Mouse (Mus musculus) 416B (cell line): ENCODE results near the gene Coil.

ENCODE experiments used
- DNase-seq: peaks from one replicate; pipeline ENCODE4 v3.0.0; 2011; ENCODE audit warnings: low read depth

Gene Coil

DNA sequence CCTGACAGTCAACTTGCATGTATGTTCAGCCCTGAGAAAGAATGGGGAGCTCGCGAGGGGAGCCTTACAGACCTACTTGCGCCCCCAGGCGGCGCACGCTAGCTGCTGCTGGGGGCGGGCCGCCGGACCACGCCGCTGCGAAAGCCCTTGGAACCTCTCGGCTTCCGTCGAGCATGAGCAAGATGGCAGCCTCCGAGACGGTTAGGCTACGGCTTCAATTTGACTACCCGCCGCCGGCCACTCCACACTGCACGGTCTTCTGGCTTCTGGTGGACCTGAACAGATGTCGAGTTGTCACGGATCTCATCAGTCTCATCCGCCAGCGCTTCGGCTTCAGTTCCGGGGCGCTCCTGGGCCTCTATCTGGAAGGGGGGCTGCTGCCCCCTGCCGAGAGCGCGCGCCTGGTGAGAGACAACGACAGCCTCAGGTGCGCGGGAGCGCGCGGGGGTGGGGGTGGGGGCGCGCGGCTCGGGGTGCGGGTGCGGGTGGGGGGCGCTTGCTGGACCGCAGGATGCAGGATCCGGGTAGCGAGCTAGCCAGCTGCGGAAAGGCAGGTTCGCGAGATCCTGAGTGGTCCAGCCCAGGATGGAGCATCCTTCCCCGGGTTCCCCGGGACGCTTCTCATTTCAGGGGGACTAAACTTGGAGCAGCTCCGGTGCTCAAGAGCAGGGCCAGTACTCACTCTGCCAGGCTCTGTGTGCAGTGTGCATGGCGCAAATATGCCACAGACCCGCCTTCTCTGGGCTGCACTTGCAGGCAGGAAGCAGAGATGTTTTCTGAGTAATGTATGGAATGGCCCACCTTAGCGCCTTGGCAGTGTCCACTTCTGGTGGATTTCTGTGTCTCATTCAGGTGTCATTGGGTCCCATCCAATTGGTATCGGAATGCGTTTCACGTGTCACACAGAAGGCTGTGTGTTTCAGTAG lies 4.0 kb downstream of the Coil start:
- DNase-seq: peak; percentile 94

DNA sequence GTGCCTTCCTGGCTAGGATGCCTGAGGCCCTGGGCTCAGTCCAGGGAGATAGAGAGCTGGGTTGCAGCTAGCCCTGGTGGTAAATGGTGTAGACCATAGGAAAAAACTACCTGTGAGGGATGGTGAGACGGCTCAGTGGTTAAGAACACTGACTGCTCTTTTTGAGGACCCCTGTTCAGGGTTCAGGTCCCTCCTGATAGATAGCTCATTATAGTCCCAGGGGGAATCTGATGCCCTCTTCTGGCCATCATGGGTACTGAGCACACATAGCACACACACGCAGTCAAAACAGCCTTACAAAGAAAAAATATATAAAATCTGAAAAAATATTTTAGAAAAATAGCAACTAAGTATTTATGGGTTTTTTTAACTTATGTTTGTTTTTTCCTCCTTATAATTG lies 6.3 kb downstream of the Coil start:
- no peak for DNase-seq

DNA sequence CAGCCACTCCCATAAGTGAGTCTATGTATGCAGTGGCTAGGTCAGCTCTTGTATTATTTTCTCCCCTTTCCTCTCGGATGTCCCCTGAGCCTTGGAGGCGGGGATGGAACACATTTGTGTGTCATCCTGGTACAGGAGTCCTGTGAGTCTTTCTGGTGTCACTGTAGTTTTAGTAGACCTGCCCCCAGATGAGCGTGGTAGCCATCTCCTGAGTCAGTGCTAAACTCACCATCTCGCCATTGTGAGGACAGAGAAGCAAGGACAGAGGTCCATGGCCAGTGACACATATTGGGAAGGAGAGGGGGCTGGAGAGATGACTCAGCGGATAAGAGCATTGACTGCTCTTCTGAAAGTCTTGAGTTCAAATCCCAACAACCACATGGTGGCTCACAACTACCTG lies 7.1 kb downstream of the Coil start:
- DNase-seq: no peak

DNA sequence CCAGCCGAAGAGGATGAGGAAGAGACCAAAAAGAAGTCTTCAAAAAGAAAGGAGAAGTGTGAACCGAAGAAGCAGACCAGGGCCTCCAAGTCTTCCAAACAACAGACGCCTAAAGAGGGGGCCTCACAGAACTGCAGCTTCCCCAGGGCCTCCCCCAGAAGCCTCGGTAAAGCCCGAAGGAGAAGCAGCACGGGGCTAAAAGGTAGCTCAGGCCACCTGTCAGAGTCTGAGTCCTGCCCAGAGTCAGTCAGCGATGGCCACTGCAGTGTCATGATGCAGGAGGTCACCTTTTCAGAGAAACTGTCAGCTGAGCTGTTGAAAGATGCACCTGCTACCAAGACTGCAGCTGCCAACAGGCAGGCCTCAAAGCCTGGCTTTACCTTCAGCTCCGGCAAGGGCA lies 11.3 kb downstream of the Coil start:
- DNase-seq: no peak

DNA sequence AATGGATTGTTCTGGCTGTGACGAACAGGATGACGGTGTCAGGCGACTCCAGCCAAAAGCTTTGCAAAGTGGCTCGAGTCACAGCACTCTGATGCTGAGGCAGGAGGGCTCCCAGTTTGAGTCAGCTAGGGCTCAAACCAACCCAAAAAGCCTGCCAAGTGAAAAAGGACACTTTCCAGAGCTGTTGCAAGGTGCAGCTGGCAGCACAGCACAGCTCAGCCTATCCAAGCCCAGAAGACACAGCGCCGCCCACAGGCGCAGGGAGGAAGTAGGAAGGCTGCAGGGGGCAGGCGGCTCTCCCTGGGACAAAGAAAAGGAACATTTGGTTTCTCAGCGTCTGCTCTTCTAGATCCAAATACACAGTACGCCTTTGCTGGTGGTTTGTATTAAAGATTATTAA lies 16.6 kb downstream of the Coil start:
- DNase-seq: no peak

DNA sequence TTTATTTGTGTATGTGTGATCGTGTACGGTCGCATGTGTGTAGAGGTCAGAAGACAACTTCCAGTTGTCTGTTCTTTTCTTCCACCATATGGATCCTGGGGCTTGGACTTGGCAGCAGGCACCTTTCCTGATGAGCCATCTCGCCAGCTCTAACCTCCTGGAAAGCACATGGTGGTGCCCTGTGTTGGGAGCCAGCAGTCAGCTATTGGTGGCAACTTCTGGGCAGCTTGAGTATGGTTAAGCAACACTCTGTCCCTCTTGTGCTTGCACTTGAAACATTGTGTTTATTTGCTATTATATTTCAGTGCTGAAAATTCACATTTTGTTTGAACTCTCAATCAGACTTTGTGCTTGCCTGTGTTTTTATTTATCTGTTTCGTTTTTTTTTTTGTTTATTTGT lies 18.9 kb downstream of the Coil start:
- DNase-seq: no peak

DNA sequence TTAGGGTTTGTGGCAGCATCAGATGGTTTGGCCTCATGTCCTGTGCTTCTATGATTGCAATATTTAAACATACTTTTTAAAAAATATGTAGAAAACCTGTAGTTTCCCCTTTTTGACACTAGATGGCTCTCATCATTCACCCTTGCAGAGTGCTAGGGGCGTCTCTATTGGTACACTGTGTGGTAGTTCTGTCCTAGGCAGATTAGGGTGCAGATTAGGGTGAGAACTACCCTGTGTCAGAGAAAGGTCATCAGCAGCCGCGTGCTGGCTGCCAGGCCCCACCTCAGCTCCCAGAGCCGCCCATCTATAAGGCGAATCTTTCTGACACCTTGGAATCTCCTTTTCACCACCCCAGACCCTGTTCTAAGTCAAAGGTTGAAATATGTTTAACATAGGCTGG lies 19.5 kb downstream of the Coil start:
- DNase-seq: peak; percentile 71

DNA sequence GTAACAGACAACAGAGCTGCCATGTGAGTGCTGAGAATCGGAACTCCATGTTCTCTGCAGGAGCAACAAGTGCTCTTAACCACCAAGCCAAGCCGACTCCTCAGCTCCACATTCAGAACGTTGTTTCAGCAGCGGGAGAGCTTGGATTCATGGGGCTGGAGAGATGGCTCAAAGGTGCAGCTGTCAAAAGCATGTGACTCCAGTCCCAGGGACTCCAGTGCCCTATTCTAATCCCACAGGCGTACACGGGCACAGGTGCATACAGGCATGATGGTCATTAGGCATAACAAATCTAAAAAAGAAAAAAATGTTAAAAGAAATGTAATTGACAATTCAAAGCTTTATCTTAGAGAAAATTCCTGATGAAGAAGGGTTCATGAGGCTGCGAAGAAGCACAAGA lies 23.1 kb downstream of the Coil start:
- no peak for DNase-seq

DNA sequence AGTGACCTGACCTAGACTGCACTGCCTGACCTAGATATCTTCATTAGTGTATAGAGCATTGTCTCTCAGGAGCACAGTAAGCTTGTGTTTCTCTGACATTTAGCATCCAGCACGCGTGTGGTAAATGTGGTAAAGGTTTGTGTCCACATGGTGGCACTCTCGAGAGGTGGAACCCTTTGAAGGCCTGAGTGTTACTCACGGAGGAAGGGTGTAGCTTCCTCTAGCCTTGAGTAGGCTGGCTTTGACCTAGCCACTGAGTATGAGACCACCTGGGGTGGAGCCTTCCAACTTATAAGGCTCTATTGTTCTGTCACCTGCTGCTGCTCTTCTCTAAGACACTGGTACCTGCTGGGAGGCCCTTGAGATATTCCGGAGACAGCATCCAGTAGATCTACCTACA lies 23.6 kb downstream of the Coil start:
- DNase-seq: peak; percentile 90

DNA sequence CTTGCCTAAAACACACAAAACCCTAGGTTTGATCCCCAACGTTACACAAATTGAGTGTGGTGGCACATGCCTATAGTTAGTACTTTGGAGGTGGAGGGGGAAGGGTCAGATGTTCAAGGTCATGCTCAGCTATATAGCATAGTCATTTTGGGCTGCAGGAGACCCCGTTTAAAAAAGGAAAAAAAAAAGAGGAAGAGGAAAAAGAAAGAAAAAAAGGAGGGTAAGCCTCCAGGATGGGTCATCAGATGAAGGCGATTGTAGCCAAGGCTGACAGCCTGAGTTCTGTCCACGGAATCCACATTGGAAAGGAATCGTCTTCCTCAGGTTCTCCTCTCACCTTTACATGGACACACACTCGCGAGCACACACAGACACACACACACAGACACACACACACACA lies 24.4 kb downstream of the Coil start:
- DNase-seq: peak; percentile 30

DNA sequence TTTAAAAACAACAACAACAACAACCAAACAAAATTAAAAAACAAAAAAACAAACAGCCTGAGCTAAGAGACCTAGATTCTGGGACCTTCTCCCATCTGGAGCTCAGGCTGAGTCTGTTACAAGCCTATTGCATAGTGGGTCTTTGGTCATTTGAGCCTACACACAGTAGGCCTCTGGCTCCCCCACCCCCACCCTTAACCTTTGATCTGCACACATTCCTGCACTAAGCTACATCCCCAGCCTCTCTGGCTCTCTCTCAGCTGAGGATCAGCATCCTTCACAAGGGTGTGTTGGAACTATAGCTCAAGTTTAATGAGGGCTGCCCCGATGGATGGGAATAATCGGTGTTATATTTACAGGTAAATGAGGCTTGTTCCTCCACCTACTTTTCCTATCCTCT lies 25.6 kb downstream of the Coil start:
- DNase-seq: no peak

DNA sequence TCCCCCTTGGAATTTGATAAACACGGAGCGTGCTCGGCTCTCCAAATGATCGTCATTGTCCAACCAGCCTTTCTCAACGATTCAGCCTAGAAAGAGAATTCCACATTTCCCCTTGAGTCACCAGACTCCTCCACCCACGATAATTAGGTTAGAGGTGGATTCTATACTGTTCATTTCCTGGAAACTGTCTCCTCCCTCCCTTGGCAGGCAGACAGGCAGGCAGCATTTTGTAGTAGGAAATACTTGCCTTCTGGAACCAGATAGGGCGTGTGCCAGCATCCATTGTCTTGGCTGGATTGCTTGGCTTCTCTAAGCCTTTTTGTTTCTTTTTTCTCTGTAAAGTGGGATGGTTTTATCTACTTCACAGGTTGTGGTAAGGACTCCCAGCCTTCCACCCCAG lies 26.4 kb downstream of the Coil start:
- no peak for DNase-seq

DNA sequence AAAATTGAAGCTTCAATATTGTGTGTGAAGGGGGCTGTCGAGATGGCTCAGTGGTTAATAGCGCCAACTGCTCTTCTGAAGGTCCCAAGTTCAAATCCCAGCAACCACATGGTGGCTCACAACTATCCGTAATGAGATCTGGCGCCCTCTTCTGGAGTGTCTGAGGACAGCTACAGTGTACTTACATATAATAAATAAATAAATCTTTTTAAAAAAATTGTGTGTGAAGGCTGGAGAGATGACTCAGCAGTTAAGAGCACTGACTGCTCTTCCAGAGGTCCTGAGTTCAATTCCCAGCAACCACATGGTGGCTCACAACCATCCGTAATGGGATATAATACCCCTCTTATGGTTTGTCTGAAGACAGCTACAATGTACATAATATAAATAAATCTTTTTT lies 27.3 kb downstream of the Coil start:
- peak; percentile 57 for DNase-seq

DNA sequence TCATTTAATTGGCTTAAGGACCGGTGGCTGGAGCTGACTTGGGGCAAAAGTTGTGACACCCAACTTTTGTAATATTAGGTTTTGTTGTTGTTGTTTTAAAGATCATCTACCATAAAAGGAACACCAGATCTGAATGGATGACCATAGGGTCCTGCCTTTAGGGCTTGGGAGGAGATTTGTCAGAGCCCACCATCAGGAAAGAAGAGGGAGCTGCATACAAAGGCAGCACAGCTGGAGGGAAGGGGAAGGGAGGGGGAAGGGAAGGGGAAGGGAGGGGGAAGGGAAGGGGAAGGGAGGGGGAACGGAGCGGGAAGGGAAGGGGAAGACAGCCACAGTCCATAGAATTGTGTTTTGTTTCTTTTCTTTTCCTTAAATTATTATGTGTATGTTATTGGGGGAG lies 28.4 kb downstream of the Coil start:
- DNase-seq: no peak

DNA sequence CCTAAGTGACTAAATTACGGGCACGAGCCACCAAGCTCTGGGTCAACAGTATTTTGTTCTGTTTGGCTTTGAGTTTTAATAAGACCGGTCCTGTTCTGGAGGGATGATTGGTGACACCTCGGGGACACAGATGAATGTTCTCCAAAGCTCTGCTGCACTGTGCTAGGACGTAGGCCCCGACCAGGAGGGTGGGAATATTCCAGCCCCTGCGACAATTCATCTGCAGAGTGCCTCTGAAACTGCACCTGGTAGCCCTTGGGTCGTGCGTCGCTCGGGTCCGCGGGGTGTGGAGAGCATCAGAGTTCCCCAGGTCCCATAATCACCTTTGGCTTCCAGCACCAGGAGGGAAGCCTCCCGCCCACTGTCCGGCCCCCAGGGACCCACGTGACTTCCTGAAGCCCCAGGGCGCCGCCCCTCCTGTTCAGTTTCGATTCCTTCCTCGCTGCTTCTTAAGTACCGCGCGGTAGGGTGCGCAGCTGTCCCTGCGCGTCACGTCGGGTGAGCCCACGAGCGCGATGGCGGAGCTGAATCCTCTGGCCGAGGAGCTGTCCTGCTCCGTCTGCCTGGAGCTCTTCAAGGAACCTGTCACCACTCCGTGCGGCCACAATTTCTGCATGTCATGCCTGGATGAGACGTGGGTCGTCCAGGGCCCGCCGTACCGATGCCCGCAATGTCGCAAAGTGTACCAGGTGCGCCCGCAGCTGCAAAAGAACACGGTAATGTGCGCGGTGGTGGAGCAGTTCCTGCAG lies 29.1 kb downstream of the Coil start, which contains the start of gene Trim25:
TSS of gene Trim25 (plus strand) at position 403 of the 749 bp plus-strand sequence.
- DNase-seq: peak; percentile 97

DNA sequence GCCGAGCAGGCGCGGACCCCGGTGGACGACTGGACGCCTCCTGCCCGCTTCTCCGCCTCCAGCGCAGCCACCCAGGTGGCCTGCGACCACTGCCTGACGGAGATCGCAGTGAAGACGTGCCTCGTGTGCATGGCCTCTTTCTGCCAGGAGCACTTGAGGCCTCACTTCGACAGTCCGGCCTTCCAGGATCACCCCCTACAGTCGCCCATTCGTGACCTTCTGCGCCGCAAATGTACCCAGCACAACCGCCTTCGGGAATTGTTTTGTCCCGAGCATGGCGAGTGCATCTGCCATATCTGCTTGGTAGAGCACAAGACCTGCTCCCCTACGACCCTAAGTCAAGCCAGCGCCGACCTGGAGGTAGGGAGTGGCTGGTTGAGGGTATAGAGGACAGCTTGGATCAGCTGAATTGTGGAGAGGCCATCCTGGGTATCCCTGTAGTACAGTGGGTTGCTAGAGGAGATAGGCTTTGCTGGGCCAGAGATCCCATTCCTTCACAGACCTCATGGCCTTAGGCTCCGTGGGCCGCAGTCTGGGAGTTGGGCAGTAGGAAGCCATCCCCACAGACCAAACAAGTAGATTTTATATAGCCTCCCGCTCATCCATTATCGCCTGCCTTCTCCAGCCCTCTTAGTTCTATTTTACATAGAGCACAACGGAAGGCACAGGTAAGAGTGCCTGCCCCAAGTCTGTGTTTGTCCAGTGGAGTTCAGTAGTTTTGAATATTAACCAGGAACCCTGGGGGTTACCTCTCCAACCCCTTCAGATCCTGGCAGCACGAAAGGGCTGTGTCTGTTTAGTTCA lies 29.9 kb downstream of the Coil start:
- DNase-seq: no peak

DNA sequence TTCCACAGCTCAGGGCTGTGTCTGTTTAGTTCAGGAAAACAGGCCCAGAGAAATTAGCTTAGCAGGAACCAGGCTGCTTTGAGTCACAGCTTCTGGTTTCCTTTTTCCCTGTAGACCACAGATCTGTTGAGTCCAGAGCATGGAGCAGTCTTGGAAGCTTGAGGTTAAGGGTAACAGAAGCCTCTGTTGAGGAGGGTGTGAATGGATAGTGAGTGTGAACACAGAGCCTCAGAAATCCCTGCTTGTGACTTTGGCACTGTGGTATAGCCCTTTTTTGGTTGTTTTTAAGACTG lies 30.4 kb downstream of the Coil start:
- peak; percentile 77 for DNase-seq

DNA sequence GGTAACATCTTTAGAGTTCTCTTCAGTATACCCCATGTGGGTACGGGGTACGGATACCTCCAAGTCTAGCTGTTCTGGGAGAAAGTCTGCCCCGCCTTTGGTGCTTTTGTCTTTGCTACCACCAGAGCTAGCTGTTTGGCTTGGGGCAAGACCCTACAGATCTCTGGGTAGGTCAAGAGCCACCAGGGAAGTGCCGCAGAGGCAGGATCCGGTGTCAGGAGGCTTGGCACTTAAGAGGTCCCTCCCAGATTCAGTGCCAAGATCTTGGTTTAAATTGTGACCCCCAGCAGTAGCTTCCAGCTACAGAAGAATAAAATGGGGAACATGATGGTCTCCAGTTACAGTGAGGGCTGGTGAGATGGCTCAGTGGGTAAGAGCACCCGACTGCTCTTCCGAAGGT lies 31.5 kb downstream of the Coil start:
- DNase-seq: no peak

DNA sequence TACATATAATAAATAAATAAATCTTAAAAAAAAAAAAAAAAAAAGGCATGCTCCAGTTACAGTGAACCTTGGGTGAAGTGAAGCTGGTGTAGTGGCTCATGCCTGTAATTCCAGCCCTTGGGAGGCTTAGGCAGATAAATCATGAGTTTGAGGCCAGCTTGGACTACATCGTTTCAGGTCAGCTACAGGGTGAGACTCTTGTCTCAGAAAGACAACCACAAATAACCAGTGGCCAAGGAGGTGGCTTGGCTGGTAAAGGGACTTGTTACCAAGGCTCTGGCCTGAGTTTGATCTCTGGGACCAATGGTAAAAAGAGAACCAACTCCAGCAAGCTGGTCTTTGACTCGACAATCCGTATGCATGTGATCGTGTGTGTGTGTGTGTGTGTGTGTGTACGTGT lies 32.0 kb downstream of the Coil start:
- no peak for DNase-seq

DNA sequence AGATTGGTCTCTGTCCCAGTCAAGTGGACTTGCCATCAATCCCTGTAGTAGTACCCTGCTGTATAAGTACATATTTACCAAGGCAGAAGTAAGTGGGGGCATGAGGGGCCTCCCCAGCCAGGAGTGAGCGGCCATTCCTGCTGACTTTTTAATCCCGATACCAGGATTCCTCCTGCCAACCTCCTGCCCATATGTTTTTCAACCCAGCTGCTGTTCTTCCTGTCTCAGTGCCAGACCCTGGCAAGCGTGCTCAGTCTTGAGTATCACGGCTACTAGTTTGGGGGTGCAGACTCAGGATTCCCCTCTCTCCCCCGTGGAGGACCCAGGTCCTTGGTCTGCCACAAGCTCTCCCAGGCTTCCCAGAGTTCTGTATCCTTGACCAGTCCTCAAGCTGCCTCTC lies 32.6 kb downstream of the Coil start:
- no peak for DNase-seq

DNA sequence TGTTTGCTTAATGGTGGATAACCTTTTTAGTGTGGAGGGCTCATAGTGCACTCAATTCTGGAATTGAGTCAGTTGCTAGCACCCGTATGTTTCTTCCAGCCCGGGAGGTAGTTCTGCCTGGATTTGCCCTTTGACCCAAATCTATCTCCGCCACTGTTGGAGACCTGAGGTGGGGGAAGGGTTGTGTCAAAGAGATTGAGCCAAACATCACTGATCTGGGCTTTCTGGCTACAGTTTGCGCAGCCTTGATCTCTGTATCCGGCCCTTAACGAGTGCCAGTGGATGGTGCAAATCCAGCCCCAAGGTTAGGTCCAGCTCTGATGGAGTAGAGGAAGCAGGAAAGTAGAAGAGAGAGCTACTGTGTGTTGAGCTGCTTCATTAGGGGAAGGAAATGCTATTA lies 33.0 kb downstream of the Coil start:
- DNase-seq: no peak

DNA sequence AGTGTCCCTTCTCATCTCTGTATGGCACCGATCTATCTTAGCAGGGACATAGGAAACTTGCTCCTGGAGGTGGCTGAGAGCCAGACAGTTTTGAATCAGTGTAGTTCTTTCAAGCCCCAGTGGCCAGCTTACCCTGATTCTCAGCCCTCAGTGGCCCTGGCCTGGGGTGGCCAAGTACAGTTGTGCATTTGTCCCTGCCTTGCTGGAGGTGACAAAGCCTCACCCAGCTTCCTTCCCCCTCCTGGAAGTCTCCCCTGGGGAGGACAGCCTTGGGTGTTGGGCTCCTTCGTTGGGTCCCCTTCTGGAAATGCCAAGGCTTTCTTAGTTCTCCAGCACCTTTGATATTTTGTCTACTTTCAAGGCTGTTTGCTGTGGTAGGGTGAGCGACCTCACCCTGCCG lies 33.7 kb downstream of the Coil start:
- DNase-seq: no peak

DNA sequence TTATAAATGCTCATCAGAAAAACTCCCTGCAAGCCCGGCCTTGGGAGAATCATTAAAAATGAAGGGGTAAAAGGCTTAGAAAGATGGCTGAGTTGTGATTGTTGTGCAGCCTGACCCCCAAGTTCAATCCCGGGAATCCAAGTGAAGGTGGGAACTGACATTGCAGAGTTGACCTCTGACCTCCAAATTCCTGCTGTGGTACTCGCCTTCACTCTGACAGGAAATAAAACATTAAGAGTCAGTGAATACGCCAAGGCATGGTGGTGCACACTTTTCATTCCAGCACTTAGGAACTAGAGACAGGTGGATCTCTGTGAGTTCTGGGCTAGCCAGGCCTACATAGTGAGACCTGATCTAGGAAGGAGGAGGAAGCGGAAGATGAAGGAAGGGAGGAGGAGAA lies 35.4 kb downstream of the Coil start:
- DNase-seq: no peak
